Mouse (Mus musculus): ENCODE measurements around the gene Trim31.

The Trim31 gene

DNA sequence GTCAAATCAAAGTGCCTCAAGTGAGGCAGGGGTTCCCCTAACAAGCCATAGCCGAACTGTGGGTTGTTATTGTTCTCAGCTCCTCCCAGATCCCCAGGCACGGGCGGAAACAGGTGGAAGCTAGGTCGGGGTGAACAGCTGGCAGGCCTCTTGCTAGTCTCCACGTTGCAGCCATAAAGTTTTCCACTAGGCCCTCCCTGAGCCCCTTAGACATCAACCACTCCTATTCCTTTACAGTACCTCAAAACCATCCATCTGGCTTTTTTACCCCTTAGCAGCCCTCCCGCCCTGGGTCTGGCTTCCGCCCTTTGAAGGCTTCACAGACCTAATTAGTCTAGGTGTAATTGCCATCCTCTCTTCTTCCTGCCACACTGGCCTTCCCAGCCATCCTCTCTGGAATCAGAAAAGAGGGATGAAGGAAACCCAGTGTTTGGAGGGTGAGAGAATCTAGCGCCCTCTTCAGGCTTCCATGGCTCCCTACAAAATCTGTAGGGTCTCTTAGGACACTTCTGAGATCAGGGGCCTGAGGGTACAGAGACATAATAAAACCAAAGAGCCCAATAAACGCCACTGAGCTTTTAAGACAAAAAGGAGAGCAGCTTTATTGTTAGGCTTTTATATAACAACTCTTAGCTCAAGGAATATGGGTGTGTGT lies 46.3 kb downstream of the Trim31 start:
- no peak for DNase-seq (ENCODE audit: low spot score in 2 of 2)

GRCm38 (mm10) chr17:36947051-36947819 lies 49.3 kb downstream of the Trim31 start:
- peak; percentile 21 to 31 for DNase-seq (ENCODE audit: low spot score in 2 of 2)

GRCm38 (mm10) chr17:36948286-36948685 lies 50.4 kb downstream of the Trim31 start:
- no peak for DNase-seq (ENCODE audit: low spot score in 2 of 2)

- no peak for DNase-seq (ENCODE audit: low spot score in 2 of 2)
Measured at GRCm38 (mm10) chr17:36949265-36949664, 51.3 kb downstream of the Trim31 start.

DNA sequence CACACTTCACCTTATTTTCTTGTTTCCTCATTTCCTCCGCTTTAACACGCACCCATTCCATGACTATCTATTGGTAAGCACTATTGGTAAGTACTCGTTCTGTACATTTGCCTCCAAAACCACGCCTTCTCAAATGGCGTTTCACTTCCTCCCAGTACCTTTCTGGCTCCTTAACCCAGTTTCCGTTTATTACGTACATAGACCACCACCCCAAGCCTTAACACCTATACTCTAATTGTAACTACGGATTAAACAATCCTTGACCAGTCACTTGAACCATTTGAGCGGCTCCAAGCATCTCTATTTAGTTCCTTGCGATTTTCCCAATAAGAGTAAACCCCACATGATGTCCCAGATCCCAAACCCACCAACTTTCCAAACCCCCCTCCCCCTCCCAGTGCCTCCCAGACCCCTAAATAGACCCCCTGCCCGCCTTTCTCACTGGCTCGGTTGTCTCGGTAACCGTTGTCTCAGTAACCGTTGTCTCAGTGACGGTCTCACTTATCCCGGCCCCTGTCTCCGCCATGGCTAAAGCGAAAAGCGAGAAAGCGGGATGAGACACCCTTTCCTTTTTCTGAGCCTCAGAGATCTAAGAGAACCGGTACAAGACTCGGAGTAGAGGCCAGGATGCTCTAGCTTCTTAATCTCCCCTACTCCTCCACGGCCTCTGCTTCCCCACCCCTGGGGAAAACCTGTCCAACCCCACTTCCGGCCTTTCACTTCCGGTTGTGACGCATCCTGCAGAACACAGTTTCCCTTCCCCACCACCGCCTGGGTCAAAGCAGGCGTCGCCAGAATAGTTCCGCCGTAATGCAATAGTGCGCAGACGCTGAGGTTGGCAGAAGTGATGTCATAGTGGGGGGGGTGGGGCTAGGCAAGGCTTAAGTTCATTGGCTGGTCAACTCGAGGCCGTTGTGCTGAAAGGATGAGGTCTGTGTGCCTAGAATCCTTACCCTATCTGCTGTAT lies 53.3 kb downstream of the Trim31 start, which contains the start of gene Ppp1r11:
Gene Ppp1r11 (minus strand): TSS at position 761 of the 967 bp plus-strand sequence.
- DNase-seq (ENCODE audit: low spot score in 2 of 2): peak; percentile 91 to 96

- no peak for DNase-seq (ENCODE audit: low spot score in 2 of 2)
Measured at GRCm38 (mm10) chr17:36952631-36953030, 54.7 kb downstream of the Trim31 start.

- DNase-seq (ENCODE audit: low spot score in 2 of 2): no peak
Measured at GRCm38 (mm10) chr17:36953062-36953461, 55.1 kb downstream of the Trim31 start.

DNA sequence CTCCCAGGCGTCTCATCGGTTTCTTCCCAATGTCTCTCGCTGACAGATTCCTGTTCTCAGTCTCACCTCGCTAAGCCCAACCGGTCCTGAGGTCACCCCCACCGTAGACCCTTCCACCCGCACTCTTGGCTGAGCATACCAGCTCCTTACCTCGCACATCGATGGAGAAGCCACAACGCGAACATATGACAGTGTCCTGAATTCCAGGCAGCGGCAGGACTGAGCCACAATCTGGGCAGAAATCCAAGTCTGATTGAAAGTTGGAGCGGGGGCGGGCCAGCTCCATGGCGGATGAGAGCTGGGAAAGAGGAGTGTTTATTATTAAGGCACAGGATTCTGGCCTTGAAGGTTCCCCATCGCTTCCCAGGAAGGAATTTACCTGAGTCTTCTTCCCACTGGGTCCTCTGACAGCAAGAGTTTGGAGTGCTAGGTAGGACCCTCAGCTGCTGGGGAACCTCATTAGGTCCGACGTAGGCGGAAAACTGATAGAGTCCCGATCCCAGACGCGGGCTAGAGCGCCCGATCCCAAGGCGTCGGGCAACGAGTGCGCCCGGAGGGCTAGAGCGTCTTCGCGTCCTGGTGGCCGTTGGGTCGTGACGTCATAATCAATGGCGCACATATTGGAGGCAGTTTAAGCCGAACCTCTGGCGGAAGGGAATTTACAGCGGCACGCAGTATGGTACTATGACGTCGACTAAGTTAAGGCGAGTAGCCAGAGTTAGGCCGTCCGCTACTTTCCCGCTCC lies 60.3 kb downstream of the Trim31 start, which contains the start of the genes Znrd1 and Znrd1as:
Gene Znrd1 (minus strand): TSS at position 561 of the 745 bp plus-strand sequence.
Gene Znrd1as (plus strand): TSS at position 594 of the 745 bp plus-strand sequence.
- peak; percentile 87 to 93 for DNase-seq (ENCODE audit: low spot score in 2 of 2)

- DNase-seq (ENCODE audit: low spot score in 2 of 2): no peak
Measured at GRCm38 (mm10) chr17:36958884-36959283, 61.0 kb downstream of the Trim31 start.

Measured in urinary bladder, postnatal 36 days (tissue).